Mouse (Mus musculus) right cerebral cortex, postnatal 4 days (tissue): ENCODE results near the gene Polrmt.
"Not testable (repeated sequence)": the region's sequence is repeated elsewhere in the genome, so short reads cannot be mapped to it uniquely, and the experiment has no call there.

Experiments
- DNase-seq: peaks from one replicate; pipeline ENCODE4 v3.0.0-alpha.2; 2022

The Polrmt gene

DNA sequence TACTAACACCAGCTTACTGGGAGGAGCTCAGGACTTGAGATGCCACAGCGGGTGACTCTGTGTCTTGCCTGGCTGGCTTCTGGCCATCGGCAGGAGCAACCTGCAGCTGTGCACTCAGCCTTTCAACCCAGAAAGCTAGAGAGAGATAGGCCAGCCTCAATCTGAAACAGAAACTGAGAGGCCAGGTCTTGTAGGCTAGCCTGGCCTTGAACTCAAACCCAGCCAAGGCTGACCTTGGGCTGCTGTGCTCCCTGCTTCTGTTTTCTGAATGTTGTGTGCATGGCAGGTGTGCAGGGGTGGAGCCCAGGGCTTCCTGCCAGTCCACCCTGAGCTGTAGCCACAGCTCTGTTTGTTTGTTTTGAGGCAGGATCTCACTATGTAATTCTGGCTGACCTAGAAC is 26.8 kb upstream of the Polrmt start:
- no peak for DNase-seq

DNA sequence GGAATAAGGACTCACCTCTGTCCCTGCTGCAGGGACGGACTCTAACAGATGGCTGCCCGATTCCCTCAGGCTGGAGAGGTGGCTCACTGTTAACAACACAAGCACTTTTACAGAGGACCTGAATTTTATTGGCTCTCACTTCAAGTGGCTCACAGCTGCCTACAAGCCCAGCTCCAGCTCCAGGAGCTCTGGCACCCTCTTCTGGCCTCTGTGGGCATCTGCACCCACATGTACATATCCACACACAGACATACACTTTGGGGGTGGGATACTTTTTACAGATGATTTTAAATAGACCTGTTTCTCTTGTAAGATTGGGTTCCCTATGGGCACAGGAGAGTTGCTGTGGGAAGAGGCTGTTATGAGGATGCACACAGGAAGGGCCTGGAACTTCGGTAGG is 25.9 kb upstream of the Polrmt start:
- no peak for DNase-seq

DNA sequence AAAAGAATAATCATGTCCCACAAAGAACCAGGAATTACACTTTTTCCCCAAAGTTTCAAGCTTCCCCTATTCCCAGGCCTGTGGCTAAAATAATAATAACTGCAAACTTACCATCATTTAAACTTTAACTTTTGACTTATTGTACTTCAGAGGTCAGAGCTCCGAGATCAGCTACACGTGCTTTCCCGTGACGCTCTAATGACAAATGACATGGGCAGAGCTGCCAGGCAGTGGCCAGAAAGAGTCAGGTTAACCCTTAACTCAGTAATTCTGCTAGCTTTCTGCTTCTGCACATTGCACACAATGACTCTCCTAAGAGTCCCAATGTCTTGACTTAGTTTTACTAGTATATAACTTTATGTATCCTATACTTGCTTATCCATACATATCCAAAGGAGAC is 22.9 kb upstream of the Polrmt start:
- DNase-seq: no peak

DNA sequence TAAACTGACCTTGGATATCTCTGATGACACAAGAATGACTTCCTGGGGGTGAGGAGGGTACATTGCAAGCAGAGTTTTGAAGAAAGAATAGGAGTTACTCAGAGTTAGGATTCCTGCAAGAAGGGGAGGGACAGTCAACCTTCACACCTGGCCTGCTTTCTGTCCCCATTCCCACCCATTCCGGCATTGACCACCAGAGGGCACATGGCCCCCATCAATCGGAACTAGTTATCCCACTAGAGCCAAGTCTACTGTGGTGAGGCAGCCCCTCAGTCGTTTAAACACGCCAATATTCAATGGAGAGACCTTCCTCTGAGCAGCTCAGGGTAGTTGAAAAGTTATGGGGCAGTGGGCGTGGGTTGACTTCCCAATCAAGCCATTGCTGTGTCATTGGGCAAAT is 22.0 kb upstream of the Polrmt start:
- peak; percentile 76 for DNase-seq

DNA sequence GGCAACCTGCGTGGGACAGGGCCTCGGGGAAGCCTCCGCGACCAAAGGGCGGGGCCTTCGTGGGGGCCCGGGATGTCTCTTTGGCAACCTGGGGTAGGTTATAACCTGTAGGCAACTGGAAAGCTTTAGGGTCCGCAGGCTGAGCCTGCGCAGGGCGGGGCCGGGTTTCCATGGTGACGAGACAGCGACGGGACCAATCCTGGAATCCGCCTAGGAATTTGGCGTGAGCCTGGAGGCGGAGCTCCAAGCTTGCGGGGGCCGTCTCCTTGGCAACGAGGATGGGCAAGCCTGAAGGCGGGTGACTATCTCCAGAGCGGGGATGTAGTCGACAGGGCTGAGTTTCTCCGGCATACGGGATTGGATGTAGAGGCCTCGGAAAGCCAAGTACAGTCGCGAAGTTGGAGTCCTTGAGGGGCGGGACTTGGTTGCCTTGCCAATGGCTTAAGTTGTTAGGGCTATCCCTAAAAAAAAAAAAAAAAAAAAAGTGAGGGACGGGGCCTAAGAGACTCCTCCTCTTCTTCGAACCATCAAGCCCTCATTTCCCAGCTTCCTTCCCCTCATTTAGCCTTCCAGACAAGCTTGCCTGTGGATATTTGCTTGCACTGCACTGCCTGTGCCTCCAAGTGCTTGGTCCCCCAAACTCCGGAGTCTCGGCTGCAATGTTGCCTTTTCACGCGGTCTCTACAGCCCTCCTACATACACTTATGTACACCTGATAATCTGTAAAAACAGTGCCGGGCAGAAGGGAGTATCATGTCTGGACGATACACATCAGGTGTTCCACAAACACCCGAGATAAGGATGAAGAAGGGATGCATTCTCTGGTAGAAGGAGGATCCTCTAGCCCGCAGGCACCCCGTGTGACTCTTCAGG is 21.2 kb upstream of the Polrmt start:
- DNase-seq: peak; percentile 95

DNA sequence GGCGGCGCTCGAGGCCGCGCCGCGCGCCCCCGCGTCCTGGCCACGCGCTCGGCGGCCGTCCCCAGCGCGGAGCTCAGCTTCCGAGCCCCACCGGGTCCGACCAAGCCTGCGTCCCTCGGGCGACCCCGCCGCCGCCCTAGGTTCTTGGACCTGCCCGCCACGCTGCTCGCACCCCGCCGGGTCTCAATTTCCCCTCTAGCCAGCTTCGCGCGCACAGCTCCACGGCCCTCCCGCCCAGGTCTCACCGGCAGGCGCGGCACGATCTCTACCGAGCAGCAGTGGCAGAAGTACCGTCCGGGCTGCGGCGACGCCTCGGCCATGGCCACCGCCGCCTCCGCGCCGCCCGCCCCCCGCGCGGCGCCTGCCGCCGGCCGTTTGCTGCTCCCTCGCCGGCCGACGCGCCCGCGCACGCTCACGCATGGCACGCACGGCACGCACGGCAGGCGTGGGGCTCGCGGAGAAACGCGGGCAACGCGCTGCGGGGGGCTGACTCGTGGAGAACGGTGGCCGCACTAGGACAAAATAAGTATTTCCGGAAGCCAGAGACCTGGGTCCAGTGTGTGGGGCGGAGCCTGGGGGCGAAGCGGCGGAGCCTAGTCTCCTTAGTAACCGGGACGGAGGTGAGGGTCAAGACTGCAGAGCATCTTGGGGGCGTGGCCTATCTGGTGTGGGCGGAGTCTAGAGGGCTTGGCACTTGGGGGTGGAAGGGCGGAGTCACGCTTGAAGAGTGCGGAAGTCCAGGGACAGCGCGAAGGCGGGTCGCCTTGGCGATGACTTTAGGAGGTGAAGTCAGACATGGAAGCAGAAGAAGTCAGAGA is 20.3 kb upstream of the Polrmt start, which contains the start of gene Rnf126:
Rnf126 (minus strand) TSS at position 445 of the 818 bp plus-strand sequence.
- peak; percentile 97 for DNase-seq

DNA sequence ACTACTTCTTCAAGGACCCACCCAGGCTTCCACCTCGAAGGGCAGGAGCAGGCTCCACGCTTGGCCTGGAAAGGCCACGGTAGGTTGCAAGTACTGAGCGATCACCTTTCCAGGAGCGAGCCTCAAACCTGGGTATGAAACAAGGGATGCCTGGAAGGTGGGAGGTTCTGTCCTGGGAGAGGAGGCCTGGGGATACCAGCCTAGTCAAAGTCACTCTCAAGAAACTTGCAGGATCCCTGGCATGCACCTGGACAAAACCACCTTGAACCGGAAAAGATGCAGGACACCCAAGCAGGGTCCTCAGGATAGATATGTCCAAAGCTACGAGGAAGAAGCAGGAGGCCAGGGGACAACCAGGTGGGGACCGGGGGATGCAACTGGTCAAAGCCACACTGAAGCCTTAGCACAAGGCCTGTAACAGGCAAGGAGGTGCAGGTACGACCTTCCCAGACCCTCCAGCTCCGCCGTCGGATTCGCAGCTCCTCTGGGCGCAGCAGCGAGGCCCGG is 19.7 kb upstream of the Polrmt start:
- no peak for DNase-seq

DNA sequence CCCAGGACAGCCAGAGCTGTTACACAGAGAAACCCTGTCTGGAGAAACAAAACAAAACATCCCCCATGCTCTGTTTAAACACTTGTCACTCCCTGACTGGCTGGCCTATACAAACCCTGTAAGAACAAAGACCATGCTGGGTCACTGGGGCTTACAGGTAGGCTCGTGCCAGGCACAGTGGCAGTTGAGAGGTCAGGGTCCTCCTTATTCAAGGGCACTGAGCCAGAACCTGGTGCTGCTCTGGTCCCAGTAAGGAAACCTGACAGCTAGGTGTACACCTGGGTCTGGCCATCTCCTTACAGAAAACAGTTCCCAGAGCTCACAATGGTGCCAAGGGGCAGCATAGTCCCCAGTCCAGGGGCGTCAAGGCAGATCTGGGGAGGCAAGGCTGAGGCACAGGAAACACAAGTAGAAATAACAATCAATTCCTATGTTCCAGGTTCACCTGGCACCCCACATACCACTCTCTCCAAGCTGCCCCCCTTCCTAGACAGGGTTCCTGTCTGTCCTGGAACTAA is 18.9 kb upstream of the Polrmt start:
- DNase-seq: no peak

DNA sequence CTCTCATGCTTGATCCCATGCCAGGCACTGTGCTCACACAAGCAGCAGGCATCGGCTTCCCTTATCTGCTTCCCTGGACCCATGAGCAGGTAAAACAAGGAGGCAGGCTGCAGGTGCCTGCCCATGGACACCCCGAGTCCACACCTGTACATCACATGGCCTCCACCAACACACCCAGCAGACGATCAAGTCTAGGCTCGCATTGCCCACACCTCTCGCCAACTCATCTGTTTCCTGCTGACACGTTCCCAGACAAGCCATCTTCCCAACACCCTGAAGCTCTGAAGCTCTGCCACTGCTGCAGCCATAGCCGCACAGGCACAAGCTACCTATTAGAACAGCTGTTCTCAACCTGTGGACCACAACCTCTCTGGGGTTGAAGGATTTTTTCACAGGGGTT is 17.9 kb upstream of the Polrmt start:
- no peak for DNase-seq

DNA sequence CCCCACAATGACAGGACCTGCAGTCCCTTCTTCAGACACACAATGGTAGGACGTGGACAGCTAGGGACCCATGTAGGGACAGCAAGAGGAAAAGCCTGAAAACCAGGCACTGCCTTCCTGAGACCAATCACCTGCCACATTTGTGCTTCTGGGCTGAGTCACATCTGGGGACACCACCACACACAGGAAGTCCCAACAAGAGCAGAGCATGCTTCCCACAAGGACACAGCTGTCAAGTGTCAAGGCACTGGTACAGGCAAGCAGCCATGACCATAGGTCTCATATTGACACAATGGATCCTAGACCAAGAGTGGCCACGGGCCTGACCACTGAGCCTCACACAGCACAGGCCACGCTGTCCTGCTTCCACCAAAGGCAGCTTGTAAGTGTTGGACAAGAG is 16.5 kb upstream of the Polrmt start:
- DNase-seq: no peak

DNA sequence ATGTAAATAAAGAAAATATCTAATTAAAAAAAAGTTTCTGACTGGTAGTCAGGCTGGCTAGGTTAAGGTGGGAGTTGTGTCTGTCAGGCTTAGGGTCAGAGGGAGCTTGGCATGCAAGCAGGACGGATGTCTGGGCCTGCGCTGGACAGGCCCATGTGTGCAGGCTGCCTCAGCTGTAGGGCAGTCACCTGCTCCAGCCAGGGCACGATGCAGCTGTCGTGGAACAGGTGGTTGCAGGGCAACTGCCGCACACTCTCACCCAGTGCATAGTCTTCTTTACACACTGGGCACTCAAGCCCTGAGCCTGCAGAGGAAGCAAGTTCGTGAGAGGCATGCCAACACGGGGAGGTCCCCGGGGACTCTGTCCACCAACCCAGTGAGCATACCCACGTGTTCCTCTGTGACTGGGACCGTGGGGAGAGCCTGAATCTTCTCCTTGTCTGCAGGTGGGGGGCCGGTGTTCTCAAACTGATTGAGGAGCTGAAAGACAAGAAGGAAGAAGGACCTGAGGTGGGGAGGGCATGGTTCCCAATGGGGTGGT is 14.3 kb upstream of the Polrmt start:
- DNase-seq: no peak

DNA sequence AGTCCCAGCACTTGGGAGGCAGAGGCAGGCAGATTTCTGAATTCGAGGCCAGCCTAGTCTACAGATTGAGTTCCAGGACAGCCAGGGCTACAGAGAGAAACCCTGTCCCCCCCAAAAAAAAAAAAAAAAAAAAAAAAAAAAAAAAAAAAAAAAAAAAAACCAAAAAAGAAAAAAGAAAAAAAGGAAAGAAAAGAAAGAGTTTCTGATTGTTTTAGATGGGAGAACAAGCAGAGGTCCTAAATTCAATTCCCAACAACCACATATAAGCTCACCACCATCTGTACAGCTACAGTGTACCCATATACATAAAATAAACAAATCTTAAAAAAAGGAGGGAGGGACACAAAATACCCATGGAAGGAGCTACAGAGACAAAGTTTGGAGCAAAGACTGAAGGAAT is 13.3 kb upstream of the Polrmt start:
- DNase-seq: not testable (repeated sequence)

DNA sequence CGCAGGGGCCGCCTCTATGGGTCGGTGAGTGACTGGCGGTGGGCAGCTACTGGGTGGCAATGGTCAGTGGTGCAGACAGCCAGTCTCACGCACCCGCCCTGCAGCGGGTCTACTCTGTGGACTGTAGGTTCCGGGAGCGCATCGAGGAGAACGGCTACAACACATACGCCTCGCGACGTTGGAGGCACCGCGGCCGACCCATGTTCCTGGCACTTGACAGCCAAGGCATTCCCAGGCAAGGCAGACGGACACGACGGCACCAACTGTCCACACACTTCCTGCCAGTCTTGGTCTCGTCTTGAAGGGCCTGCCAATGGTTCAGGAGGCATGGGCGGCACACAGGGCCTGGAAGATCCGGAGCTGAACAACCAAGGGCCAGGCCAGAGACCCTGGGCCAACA is 10.3 kb upstream of the Polrmt start:
- no peak for DNase-seq

DNA sequence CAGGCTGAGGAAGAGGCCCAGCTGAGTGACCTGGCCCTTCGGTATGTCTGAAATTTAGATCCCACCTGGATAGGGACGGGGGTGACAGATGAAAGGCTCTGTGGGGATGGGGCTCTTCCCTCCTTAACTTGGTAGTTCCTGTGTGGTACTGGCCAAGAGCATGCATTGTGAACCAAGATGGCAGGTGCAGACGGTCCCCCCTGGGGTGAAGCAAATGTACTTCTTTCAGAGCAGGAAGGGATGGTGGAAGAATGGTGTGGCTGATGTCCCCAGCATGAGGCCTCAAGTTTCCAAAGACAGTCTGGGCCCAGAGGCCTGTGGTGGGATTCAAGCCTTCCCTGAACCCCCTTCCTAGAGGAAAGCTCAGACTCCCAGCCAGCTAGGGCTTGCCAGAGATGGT is 9.5 kb upstream of the Polrmt start:
- no peak for DNase-seq

DNA sequence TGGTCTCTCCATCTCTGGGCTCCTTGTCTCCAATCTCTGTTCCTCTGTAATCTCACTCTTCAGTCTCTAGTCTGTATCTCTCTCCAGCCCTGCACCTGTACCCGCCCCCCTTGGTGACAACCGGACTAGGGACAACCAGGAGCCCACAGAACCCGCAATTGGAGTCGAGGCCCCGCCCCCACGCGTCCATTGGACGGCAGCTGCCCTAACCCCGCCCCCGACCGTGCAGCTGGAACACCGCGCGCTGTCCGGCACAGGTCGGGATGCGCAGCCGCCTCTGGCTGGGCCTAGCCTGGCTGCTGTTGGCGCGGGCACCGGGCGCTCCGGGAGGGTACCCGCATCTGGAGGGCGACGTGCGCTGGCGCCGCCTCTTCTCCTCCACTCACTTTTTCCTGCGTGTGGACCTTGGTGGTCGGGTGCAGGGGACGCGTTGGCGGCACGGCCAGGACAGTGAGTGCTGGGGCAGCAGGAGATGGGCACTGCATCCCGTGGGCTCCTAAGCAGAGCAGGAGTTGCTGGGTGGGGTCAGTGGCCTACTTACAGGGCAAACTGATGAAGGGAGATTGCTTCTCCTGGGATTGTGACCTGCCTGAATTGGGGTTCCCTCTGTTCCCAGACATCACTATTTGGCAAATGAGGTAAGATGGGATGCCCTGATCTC is 8.6 kb upstream of the Polrmt start, which contains the start of gene Fgf22:
Fgf22 (plus strand) TSS at position 221 of the 661 bp plus-strand sequence.
- peak; percentile 56 for DNase-seq

DNA sequence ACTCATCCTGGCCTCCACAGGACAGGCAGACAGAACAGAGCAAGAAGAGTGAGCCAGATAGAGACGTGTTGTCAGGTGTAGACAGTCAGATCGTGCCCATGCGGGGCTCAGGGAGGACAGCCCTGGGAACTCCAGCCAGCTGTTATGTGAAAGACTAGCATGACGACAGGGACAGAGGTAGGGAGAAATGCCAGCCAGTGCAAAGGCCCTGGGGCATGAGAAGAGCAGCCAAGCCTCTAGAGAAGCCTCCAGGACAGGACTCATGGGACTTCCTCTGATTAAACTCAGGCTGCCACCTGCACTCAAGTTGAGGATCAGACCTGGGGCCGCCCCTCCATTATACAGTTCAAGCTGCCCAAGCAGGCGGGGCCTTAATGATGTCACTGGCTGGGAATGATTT is 2.1 kb upstream of the Polrmt start:
- no peak for DNase-seq

DNA sequence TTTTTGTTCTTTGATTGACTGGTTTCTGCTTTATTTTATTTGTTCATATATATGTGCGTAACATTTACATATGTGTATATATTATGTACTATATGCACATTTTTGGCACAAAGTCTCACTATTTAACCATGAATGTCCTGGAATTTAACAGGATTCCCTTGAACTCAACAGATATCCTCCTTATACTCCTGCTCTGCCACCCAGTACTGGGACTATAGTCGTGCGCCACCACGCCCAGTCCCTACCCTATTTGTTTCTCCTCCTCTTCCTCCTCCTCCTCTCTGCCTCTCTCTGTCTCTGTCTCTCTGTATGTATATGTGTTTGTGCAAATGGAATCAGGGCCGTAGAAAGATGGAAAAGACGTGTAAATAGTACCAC is 382 bp upstream of the Polrmt start:
- DNase-seq: no peak

DNA sequence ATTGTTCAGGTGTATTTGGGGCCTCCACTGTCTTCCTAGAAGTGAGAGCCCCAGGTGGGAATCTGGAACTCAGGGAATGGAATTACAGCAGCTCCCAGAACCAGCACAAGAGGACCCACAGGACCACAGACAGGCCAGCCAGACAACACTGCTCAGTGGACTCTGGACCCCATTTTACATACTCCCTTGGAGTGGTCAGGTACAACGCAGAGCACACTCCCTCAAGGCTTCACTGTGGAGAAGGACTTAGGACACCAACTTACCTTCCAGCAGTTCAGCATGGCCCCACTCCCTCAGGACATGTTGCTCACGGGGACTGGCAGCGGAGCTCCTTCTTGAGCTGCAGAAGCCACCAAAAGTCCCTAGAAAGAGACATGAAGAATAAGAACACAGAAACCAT is 970 bp downstream of the Polrmt start:
- DNase-seq: no peak

DNA sequence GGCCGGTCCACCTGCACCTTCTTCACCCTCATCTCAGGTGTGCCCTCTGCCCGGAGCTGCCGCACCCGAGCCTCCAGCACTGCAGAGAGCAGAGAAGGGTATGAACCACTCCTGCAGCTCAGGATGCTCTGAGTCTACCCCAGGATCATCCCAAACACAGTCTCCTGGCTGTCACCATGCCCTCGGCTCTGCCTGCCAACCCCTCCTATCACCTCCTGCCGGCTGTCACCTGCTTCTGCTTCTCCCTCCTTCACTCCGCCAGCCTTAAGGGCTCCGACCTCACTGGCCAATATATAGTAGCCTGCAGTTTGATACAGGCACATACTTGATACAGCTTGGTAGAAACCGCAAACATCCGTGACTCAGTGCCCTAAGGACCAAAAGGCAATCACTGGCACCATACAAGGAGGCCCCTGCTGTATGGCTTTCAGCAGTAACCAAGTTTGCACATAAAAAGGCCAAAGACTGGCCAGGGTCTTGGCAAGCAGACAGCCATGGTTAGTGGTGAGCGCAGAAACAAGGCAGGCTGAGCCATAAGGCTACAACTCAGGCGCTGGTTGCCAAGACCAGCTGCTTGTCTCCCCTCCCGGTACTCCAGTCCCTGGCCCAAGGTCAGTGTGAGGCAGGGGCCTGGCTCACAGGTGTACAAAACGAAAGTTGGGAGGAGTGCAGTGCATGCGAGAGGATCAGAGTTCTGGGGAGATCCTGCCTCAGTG is 2.6 kb downstream of the Polrmt start:
- no peak for DNase-seq

DNA sequence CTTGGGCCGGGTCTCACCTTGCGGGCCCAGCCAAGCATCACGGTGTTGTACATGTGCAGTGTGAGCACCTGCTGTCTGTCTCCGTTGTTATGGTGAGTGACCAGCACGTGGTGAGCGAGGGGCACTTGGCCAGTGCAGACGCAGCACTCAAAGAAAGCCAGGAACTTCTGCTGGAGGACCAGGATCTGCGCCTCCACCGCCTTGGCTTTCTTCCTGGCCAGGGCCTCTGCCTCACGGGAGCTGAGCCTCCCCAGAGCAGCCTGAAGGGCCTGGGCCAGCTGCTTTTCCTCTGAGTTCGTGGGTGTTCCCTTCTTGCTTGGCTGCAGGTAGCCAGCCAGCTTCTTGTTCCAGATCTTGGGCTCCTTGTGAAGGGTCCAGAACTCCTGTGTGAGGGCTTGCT is 3.2 kb downstream of the Polrmt start:
- no peak for DNase-seq

DNA sequence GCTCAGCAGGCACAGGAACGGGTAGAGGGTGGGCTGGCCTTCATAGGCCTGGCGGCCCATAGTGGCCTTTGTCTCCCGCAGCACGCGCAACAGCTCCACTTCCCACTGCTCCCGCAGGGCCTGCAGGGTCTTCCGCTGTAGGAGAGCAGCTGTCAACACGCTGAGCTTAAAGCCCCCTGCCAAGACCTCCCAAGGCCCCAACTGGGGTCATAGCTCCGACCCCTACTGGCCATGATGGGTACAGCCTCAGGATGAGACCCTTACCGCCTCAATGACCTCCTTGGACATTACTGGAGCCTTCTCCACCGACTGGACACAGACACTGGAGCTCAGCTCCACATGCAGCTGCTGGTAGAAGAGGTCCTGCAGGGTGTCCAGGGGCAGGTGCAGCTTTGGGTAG is 5.5 kb downstream of the Polrmt start:
- no peak for DNase-seq

DNA sequence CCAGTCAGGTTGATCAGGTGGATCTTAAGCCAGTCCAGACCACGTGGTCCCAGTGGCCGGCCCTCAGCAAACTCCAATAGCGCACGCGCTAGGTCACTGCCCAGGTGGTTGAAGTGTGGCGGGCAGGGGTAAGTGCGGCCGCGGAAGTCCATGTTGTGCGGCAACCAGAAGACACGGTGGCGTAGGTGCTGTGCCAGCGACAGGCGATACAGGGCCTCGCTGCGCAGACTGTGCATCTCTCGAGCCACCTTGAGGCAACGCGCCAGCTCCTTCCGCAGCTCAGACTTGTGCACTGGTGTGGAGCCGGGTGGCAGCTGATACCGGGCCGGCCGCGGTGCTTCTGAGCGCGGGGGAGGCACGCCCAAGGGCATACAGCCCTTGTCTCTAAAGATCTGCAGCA is 7.1 kb downstream of the Polrmt start:
- no peak for DNase-seq
